Mouse (Mus musculus): ENCODE data around the gene Cwc25. TPM values are rescaled to one million over a fixed set of nuclear protein-coding genes. Genes with fewer than 3 reads are reported as not detected.

Cwc25 gene
- polyA plus RNA-seq, 1 experiment from 2014 or later: 15.4 TPM

GRCm38 (mm10) chr11:97775186-97775585 lies 8.8 kb upstream of the Cwc25 start:
- Histone ChIP-seq H3K9me3 (ENCODE audit: control insufficient read depth, low read length) (no peaks in the 10 kb centered on the region), H3K4me2 (ENCODE audit: low read depth, severe bottlenecking) (no peak overlapping the region), H3K9ac (ENCODE audit: low read length) (no peak overlapping the region), H3K36me3 (ENCODE audit: control insufficient read depth, insufficient read depth, low read length) (peaks cover 32% of the 10 kb centered on the region), H3K4me1 (ENCODE audit: control insufficient read depth, insufficient read depth, low read length) (peaks cover 2% of the 10 kb centered on the region; the same call in 1 of the 2 replicates), H3K4me3 (ENCODE audit: low read depth, low read length) (no peak overlapping the region), H3K27me3 (ENCODE audit: control insufficient read depth, insufficient read depth, low read length) (no peaks in the 10 kb centered on the region), H3K27ac (replicated peaks; ENCODE audit: low read depth, low read length) (no peak overlapping the region)
- ATAC-seq (ENCODE audit: insufficient number of reproducible peaks, low FRiP score, low TSS enrichment, low read depth) (no peak), DNase-seq (ENCODE audit: low spot score) (no peak)
- WGBS: 84% methylated on average over 13 of the region's 13 CpGs

- no peak for ATAC-seq (ENCODE audit: insufficient number of reproducible peaks, low FRiP score, low TSS enrichment, low read depth)
- H3K4me1 ChIP-seq (ENCODE audit: control insufficient read depth, insufficient read depth, low read length): no peaks in the 10 kb centered on the region
- WGBS: 84% methylated on average over 14 of the region's 14 CpGs
- no peaks in the 10 kb centered on the region for H3K9me3 ChIP-seq (ENCODE audit: control insufficient read depth, low read length)
- 0 out of 2 replicates have a peak, but pooled peaks cover under 1% of the 10 kb centered on the region for H3K36me3 ChIP-seq (ENCODE audit: control insufficient read depth, insufficient read depth, low read length)
- no peak overlapping the region for H3K27ac ChIP-seq (replicated peaks; ENCODE audit: low read depth, low read length)
- no peak overlapping the region for H3K9ac ChIP-seq (ENCODE audit: low read length)
- H3K4me2 ChIP-seq (ENCODE audit: low read depth, severe bottlenecking): no peak overlapping the region
- H3K27me3 ChIP-seq (ENCODE audit: control insufficient read depth, insufficient read depth, low read length): no peaks in the 10 kb centered on the region
- no peak overlapping the region for H3K4me3 ChIP-seq (ENCODE audit: low read depth, low read length)
- DNase-seq (ENCODE audit: low spot score): no peak
Observed at GRCm38 (mm10) chr11:97771410-97771809, 5.1 kb upstream of the Cwc25 start.

- no peaks in the 10 kb centered on the region for H3K27me3 ChIP-seq (ENCODE audit: control insufficient read depth, insufficient read depth, low read length)
- H3K9me3 ChIP-seq (ENCODE audit: control insufficient read depth, low read length): no peaks in the 10 kb centered on the region
- no peak overlapping the region for H3K4me3 ChIP-seq (ENCODE audit: low read depth, low read length)
- no peaks in the 10 kb centered on the region for H3K36me3 ChIP-seq (ENCODE audit: control insufficient read depth, insufficient read depth, low read length)
- no peak overlapping the region for H3K4me2 ChIP-seq (ENCODE audit: low read depth, severe bottlenecking)
- ATAC-seq (ENCODE audit: insufficient number of reproducible peaks, low FRiP score, low TSS enrichment, low read depth): no peak
- 41% methylated on average over 2 of the region's 2 CpGs for WGBS
- no peak for DNase-seq (ENCODE audit: low spot score)
- no peak overlapping the region for H3K27ac ChIP-seq (replicated peaks; ENCODE audit: low read depth, low read length)
- no peak overlapping the region for H3K9ac ChIP-seq (ENCODE audit: low read length)
- 0 out of 2 replicates have a peak, but pooled peaks cover 8% of the 10 kb centered on the region for H3K4me1 ChIP-seq (ENCODE audit: control insufficient read depth, insufficient read depth, low read length)
Observed at GRCm38 (mm10) chr11:97769704-97770103, 3.3 kb upstream of the Cwc25 start.

- ATAC-seq (ENCODE audit: insufficient number of reproducible peaks, low FRiP score, low TSS enrichment, low read depth) (no peak), DNase-seq (ENCODE audit: low spot score) (no peak)
- Histone ChIP-seq H3K9ac (ENCODE audit: low read length) (no peak overlapping the region), H3K36me3 (ENCODE audit: control insufficient read depth, insufficient read depth, low read length) (peaks cover 11% of the 10 kb centered on the region), H3K4me2 (ENCODE audit: low read depth, severe bottlenecking) (no peak overlapping the region), H3K27me3 (ENCODE audit: control insufficient read depth, insufficient read depth, low read length) (no peaks in the 10 kb centered on the region), H3K9me3 (ENCODE audit: control insufficient read depth, low read length) (no peaks in the 10 kb centered on the region), H3K4me3 (ENCODE audit: low read depth, low read length) (no peak overlapping the region), H3K27ac (replicated peaks; ENCODE audit: low read depth, low read length) (no peak overlapping the region), H3K4me1 (ENCODE audit: control insufficient read depth, insufficient read depth, low read length) (0 out of 2 replicates have a peak, but pooled peaks cover 8% of the 10 kb centered on the region)
Observed at GRCm38 (mm10) chr11:97761638-97762037, 4.7 kb downstream of the Cwc25 start.

- DNase-seq (ENCODE audit: low spot score): no peak
- Histone ChIP-seq H3K9me3 (ENCODE audit: control insufficient read depth, low read length) (no peaks in the 10 kb centered on the region), H3K4me3 (ENCODE audit: low read depth, low read length) (no peak overlapping the region), H3K4me2 (ENCODE audit: low read depth, severe bottlenecking) (no peak overlapping the region), H3K9ac (ENCODE audit: low read length) (no peak overlapping the region), H3K4me1 (ENCODE audit: control insufficient read depth, insufficient read depth, low read length) (no peaks in the 10 kb centered on the region), H3K36me3 (ENCODE audit: control insufficient read depth, insufficient read depth, low read length) (peaks cover 16% of the 10 kb centered on the region), H3K27me3 (ENCODE audit: control insufficient read depth, insufficient read depth, low read length) (no peaks in the 10 kb centered on the region), H3K27ac (replicated peaks; ENCODE audit: low read depth, low read length) (no peak overlapping the region)
- WGBS: 84% methylated on average over 6 of the region's 6 CpGs
- no peak for ATAC-seq (ENCODE audit: insufficient number of reproducible peaks, low FRiP score, low TSS enrichment, low read depth)
Observed at GRCm38 (mm10) chr11:97758942-97759341, 7.4 kb downstream of the Cwc25 start.

DNA sequence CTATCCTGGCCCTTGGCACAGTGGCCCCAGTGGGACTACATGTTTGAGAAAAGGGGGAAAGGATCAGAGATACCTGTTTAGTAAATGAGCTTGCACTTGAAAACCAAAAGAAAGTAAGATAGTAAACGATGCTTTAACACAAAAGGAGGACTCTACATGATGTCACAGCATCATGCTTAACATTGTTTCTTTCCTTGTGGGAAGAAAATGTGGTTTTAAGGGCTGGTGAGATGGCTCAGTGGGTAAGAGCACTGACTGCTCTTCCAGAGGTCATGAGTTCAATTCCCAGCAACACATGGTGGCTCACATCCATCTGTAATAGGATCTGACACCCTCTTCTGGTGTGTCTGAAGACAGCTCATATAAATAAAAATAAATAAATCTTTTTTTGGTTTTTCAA lies 8.2 kb downstream of the Cwc25 start:
- ATAC-seq (ENCODE audit: insufficient number of reproducible peaks, low FRiP score, low TSS enrichment, low read depth) (no peak), DNase-seq (ENCODE audit: low spot score) (no peak)
- H3K4me2 ChIP-seq (ENCODE audit: low read depth, severe bottlenecking): no peak overlapping the region
- H3K36me3 ChIP-seq (ENCODE audit: control insufficient read depth, insufficient read depth, low read length): peaks cover 18% of the 10 kb centered on the region
- WGBS: 87% methylated on average over 1 of the region's 1 CpGs
- no peak overlapping the region for H3K4me3 ChIP-seq (ENCODE audit: low read depth, low read length)
- no peaks in the 10 kb centered on the region for H3K4me1 ChIP-seq (ENCODE audit: control insufficient read depth, insufficient read depth, low read length)
- H3K9ac ChIP-seq (ENCODE audit: low read length): no peak overlapping the region
- H3K9me3 ChIP-seq (ENCODE audit: control insufficient read depth, low read length): no peaks in the 10 kb centered on the region
- H3K27ac ChIP-seq (replicated peaks; ENCODE audit: low read depth, low read length): no peak overlapping the region
- H3K27me3 ChIP-seq (ENCODE audit: control insufficient read depth, insufficient read depth, low read length): no peaks in the 10 kb centered on the region

DNA sequence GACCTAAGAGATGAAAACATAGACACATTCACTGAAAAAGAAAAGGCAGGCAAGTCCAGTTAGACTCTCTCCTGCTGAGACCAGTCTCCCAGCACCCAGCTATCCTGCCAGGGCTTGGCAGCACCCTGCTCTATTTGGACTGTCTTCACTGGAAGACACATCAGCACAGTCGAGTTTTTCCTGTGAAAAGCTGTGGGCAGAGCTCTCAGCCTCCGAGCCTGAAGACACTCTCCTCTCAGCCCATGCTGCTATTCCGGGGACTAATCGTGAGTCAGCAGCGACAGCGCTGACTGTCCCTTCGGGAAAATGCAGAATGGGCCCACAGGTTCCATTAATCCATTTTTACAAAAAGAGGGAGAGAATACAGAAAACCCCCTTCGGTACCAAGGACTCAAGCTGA lies 13.1 kb downstream of the Cwc25 start:
- H3K36me3 ChIP-seq (ENCODE audit: control insufficient read depth, insufficient read depth, low read length): peaks cover 33% of the 10 kb centered on the region
- H3K9ac ChIP-seq (ENCODE audit: low read length): no peak overlapping the region
- no peaks in the 10 kb centered on the region for H3K9me3 ChIP-seq (ENCODE audit: control insufficient read depth, low read length)
- no peak overlapping the region for H3K27ac ChIP-seq (replicated peaks; ENCODE audit: low read depth, low read length)
- no peaks in the 10 kb centered on the region for H3K27me3 ChIP-seq (ENCODE audit: control insufficient read depth, insufficient read depth, low read length)
- 92% methylated on average over 8 of the region's 8 CpGs for WGBS
- DNase-seq (ENCODE audit: low spot score): no peak
- H3K4me3 ChIP-seq (ENCODE audit: low read depth, low read length): no peak overlapping the region
- ATAC-seq (ENCODE audit: insufficient number of reproducible peaks, low FRiP score, low TSS enrichment, low read depth): no peak
- H3K4me1 ChIP-seq (ENCODE audit: control insufficient read depth, insufficient read depth, low read length): no peaks in the 10 kb centered on the region
- H3K4me2 ChIP-seq (ENCODE audit: low read depth, severe bottlenecking): no peak overlapping the region

DNA sequence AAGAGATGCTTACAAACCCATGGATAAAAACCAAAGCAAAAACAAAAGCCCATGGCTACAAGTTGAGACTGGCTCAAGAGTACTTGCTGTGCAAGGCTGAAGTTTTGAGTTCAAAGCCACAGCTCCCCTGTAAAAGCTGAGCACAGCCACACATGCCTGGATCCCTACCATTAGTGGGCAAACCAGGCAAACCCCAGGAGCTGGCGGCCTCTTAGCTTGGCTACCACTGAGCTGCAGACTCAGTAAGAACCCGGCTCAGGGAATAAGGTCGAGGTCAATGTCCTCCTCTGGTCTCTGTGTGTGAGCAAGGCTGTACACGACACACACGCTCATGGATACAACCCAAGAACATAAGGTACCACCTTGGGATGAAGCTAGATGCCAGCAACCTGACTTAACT lies 17.9 kb downstream of the Cwc25 start:
- Histone ChIP-seq H3K27ac (replicated peaks; ENCODE audit: low read depth, low read length) (no peak overlapping the region), H3K36me3 (ENCODE audit: control insufficient read depth, insufficient read depth, low read length) (peaks cover 30% of the 10 kb centered on the region), H3K27me3 (ENCODE audit: control insufficient read depth, insufficient read depth, low read length) (no peaks in the 10 kb centered on the region), H3K4me1 (ENCODE audit: control insufficient read depth, insufficient read depth, low read length) (peaks cover 4% of the 10 kb centered on the region), H3K4me3 (ENCODE audit: low read depth, low read length) (no peak overlapping the region), H3K9me3 (ENCODE audit: control insufficient read depth, low read length) (no peaks in the 10 kb centered on the region), H3K9ac (ENCODE audit: low read length) (no peak overlapping the region), H3K4me2 (ENCODE audit: low read depth, severe bottlenecking) (no peak overlapping the region)
- DNase-seq (ENCODE audit: low spot score): no peak
- WGBS: 89% methylated on average over 5 of the region's 5 CpGs
- no peak for ATAC-seq (ENCODE audit: insufficient number of reproducible peaks, low FRiP score, low TSS enrichment, low read depth)

GRCm38 (mm10) chr11:97747773-97748172 lies 18.6 kb downstream of the Cwc25 start:
- Histone ChIP-seq H3K36me3 (ENCODE audit: control insufficient read depth, insufficient read depth, low read length) (peaks cover 27% of the 10 kb centered on the region), H3K4me1 (ENCODE audit: control insufficient read depth, insufficient read depth, low read length) (peaks cover 7% of the 10 kb centered on the region), H3K4me3 (ENCODE audit: low read depth, low read length) (no peak overlapping the region), H3K4me2 (ENCODE audit: low read depth, severe bottlenecking) (no peak overlapping the region), H3K27me3 (ENCODE audit: control insufficient read depth, insufficient read depth, low read length) (no peaks in the 10 kb centered on the region), H3K9ac (ENCODE audit: low read length) (no peak overlapping the region), H3K9me3 (ENCODE audit: control insufficient read depth, low read length) (no peaks in the 10 kb centered on the region), H3K27ac (replicated peaks; ENCODE audit: low read depth, low read length) (no peak overlapping the region)
- 94% methylated on average over 8 of the region's 8 CpGs for WGBS
- ATAC-seq (ENCODE audit: insufficient number of reproducible peaks, low FRiP score, low TSS enrichment, low read depth): no peak
- no peak for DNase-seq (ENCODE audit: low spot score)
